Mouse (Mus musculus): ENCODE measurements around the gene Zfp398. TPM values are rescaled to one million over a fixed set of nuclear protein-coding genes. Genes with fewer than 3 reads are reported as not detected.
A peak's percentile ranks its signal among the peaks of the same experiment; 100 is the strongest.

Zfp398 gene
- polyA plus RNA-seq, 1 experiment: 26.5 TPM

DNA sequence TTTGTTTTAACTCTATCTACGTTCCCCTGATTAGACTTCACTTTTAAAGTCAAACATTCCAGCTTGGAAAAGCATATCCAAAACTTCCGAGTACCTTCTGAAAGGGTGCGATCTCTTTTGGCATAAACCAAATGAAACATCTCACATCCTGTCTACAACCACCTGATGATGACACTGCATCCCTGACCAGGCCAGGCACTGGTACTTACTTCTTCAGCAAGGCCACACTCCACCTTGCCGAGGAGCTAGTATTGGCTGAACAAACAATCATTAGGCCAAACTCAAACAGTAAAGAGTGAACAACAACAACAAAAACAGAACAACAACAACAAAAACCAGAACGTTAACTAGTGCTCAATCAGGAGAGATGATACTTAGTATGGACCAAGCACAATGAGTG is 24.1 kb upstream of the Zfp398 start:
- no peak overlapping the region for H3K4me3 ChIP-seq (ENCODE audit: control insufficient read depth, insufficient read depth, low read length)
- no peak for DNase-seq
- H3K27me3 ChIP-seq (ENCODE audit: control insufficient read depth, insufficient read depth, low read length): no peaks in the 10 kb centered on the region
- peaks cover 4% of the 10 kb centered on the region for H3K4me1 ChIP-seq (replicated peaks; ENCODE audit: control insufficient read depth, insufficient read depth, low read length)
- H3K36me3 ChIP-seq (ENCODE audit: control insufficient read depth, insufficient read depth, low read length): peaks cover 10% of the 10 kb centered on the region
- H3K27ac ChIP-seq (ENCODE audit: control insufficient read depth, insufficient read depth, low read length): no peak overlapping the region
- TF ChIP-seq POLR2A (IDR thresholded peaks at IDR 0.05; ENCODE audit: control insufficient read depth, extremely low read depth, insufficient read depth, low read length, poor library complexity) (no peak), CTCF (IDR thresholded peaks at IDR 0.05; ENCODE audit: borderline replicate concordance, control insufficient read depth, extremely low read depth, insufficient read depth, low read length, poor library complexity) (no peak)
- WGBS: 79% methylated on average over 5 of the region's 5 CpGs

- no peak for DNase-seq
- Histone ChIP-seq H3K36me3 (ENCODE audit: control insufficient read depth, insufficient read depth, low read length) (0 out of 2 replicates have a peak, but pooled peaks cover 3% of the 10 kb centered on the region), H3K4me1 (replicated peaks; ENCODE audit: control insufficient read depth, insufficient read depth, low read length) (peaks cover 4% of the 10 kb centered on the region), H3K27ac (ENCODE audit: control insufficient read depth, insufficient read depth, low read length) (peak overlapping the region; percentile 86), H3K27me3 (ENCODE audit: control insufficient read depth, insufficient read depth, low read length) (no peaks in the 10 kb centered on the region), H3K4me3 (ENCODE audit: control insufficient read depth, insufficient read depth, low read length) (peak overlapping the region; percentile 80)
- TF ChIP-seq CTCF (IDR thresholded peaks at IDR 0.05; ENCODE audit: borderline replicate concordance, control insufficient read depth, extremely low read depth, insufficient read depth, low read length, poor library complexity) (no peak), POLR2A (IDR thresholded peaks at IDR 0.05; ENCODE audit: control insufficient read depth, extremely low read depth, insufficient read depth, low read length, poor library complexity) (no peak)
- 2% methylated on average over 17 of the region's 17 CpGs for WGBS
Measured at GRCm38 (mm10) chr6:47812271-47812915, 23.1 kb upstream of the Zfp398 start.

GRCm38 (mm10) chr6:47813257-47813878 is 22.1 kb upstream of the Zfp398 start, which contains the start of gene Pdia4:
Gene Pdia4 (minus strand): TSS chr6:47813430.
- Histone ChIP-seq H3K27ac (ENCODE audit: control insufficient read depth, insufficient read depth, low read length) (peak within 1 kb of the TSS; percentile 86), H3K4me1 (replicated peaks; ENCODE audit: control insufficient read depth, insufficient read depth, low read length) (peaks cover 4% of the 10 kb centered on the region), H3K27me3 (ENCODE audit: control insufficient read depth, insufficient read depth, low read length) (no peaks in the 10 kb centered on the region), H3K4me3 (ENCODE audit: control insufficient read depth, insufficient read depth, low read length) (peak within 1 kb of the TSS; percentile 80), H3K36me3 (ENCODE audit: control insufficient read depth, insufficient read depth, low read length) (no peaks in the 10 kb centered on the region)
- DNase-seq: peak; percentile 98
- WGBS: under 1% methylated on average over 42 of the region's 44 CpGs
- peak; percentile 64 for TF ChIP-seq POLR2A (IDR thresholded peaks at IDR 0.05; ENCODE audit: control insufficient read depth, extremely low read depth, insufficient read depth, low read length, poor library complexity)
- TF ChIP-seq CTCF (IDR thresholded peaks at IDR 0.05; ENCODE audit: borderline replicate concordance, control insufficient read depth, extremely low read depth, insufficient read depth, low read length, poor library complexity): peak; percentile 53; the same call in 1 of the 2 replicates

- DNase-seq: no peak
- Histone ChIP-seq H3K4me1 (replicated peaks; ENCODE audit: control insufficient read depth, insufficient read depth, low read length) (peaks cover 4% of the 10 kb centered on the region), H3K4me3 (ENCODE audit: control insufficient read depth, insufficient read depth, low read length) (no peak overlapping the region), H3K27me3 (ENCODE audit: control insufficient read depth, insufficient read depth, low read length) (no peaks in the 10 kb centered on the region), H3K27ac (ENCODE audit: control insufficient read depth, insufficient read depth, low read length) (no peak overlapping the region), H3K36me3 (ENCODE audit: control insufficient read depth, insufficient read depth, low read length) (no peaks in the 10 kb centered on the region)
- 97% methylated on average over 1 of the region's 1 CpGs for WGBS
- TF ChIP-seq POLR2A (IDR thresholded peaks at IDR 0.05; ENCODE audit: control insufficient read depth, extremely low read depth, insufficient read depth, low read length, poor library complexity) (no peak), CTCF (IDR thresholded peaks at IDR 0.05; ENCODE audit: borderline replicate concordance, control insufficient read depth, extremely low read depth, insufficient read depth, low read length, poor library complexity) (no peak)
Measured at GRCm38 (mm10) chr6:47816151-47816550, 19.3 kb upstream of the Zfp398 start.

- H3K4me3 ChIP-seq (ENCODE audit: control insufficient read depth, insufficient read depth, low read length): no peak overlapping the region
- no peaks in the 10 kb centered on the region for H3K36me3 ChIP-seq (ENCODE audit: control insufficient read depth, insufficient read depth, low read length)
- H3K4me1 ChIP-seq (replicated peaks; ENCODE audit: control insufficient read depth, insufficient read depth, low read length): no peaks in the 10 kb centered on the region
- TF ChIP-seq POLR2A (IDR thresholded peaks at IDR 0.05; ENCODE audit: control insufficient read depth, extremely low read depth, insufficient read depth, low read length, poor library complexity): no peak
- no peak overlapping the region for H3K27ac ChIP-seq (ENCODE audit: control insufficient read depth, insufficient read depth, low read length)
- no peaks in the 10 kb centered on the region for H3K27me3 ChIP-seq (ENCODE audit: control insufficient read depth, insufficient read depth, low read length)
- no peak for DNase-seq
- 90% methylated on average over 8 of the region's 8 CpGs for WGBS
Measured at GRCm38 (mm10) chr6:47818721-47819120, 16.7 kb upstream of the Zfp398 start.

DNA sequence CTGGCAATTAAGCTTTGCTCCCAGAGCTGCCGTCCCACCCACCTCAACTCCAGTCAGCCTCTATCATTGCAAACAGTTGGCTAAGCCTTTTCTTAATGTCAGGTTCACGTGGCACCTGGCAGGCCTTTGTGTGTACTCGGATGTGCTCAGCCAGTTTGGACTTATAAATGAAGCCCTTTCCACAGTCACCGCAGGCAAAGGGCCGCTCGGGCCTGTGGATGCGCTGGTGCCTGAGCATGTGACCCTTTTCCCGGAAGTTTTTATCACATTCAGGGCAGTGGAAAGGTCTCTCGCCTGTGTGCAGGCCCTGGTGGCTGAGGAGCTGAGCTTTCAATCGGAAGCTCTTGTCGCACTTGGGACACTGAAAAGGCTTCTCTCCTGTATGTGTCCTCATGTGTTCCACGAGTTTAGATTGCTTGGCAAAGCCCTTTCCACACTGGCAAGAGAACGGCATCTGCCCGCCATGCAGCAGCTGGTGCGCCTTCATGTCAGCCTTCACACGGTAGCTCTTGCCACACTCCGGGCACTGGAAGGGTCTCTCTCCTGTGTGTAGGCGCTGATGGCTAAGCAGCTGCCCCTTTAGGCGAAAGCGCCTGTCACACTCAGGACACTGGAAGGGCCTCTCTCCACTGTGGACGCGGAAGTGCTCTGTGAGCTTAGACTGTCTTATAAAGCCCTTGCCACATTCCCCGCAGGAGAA is 15.7 kb upstream of the Zfp398 start:
- WGBS: 97% methylated on average over 23 of the region's 23 CpGs
- Histone ChIP-seq H3K4me3 (ENCODE audit: control insufficient read depth, insufficient read depth, low read length) (no peak overlapping the region), H3K4me1 (replicated peaks; ENCODE audit: control insufficient read depth, insufficient read depth, low read length) (no peaks in the 10 kb centered on the region)

More for the DNA sequence above, 15.7 kb upstream of the Zfp398 start:
- no peak for DNase-seq
- Histone ChIP-seq H3K27ac (ENCODE audit: control insufficient read depth, insufficient read depth, low read length) (no peak overlapping the region), H3K27me3 (ENCODE audit: control insufficient read depth, insufficient read depth, low read length) (no peaks in the 10 kb centered on the region), H3K36me3 (ENCODE audit: control insufficient read depth, insufficient read depth, low read length) (no peaks in the 10 kb centered on the region)
- TF ChIP-seq CTCF (IDR thresholded peaks at IDR 0.05; ENCODE audit: borderline replicate concordance, control insufficient read depth, extremely low read depth, insufficient read depth, low read length, poor library complexity) (no peak), POLR2A (IDR thresholded peaks at IDR 0.05; ENCODE audit: control insufficient read depth, extremely low read depth, insufficient read depth, low read length, poor library complexity) (no peak)

Data from thymus, adult 2 months (tissue).